Mouse (Mus musculus) gastrocnemius, adult 2 months (tissue): ENCODE results near the gene Dhx8. TPM values are rescaled to one million over a fixed set of nuclear protein-coding genes. Genes with fewer than 3 reads are reported as not detected.

ENCODE experiments used
- DNase-seq: peaks from one replicate; pipeline ENCODE4 v3.0.0; 2022
- H3K27ac ChIP-seq: fragments of 200-600 bp; 2 replicates; pipeline ENCODE4 v1.8.1; 2022; ENCODE audit warnings: mild to moderate bottlenecking
- H3K4me3 ChIP-seq: fragments of 200-600 bp; 2 replicates; pipeline ENCODE4 v1.8.1; 2022; ENCODE audit warnings: mild to moderate bottlenecking, moderate library complexity
- CTCF ChIP-seq: fragments of 200-600 bp; IDR thresholded peaks from 2 replicates; pipeline ENCODE4 v1.8.1; 2022; ENCODE audit warnings: antibody characterized with exemption, mild to moderate bottlenecking, moderate library complexity
- intact Hi-C: fragments of 180-260 bp; cut with DNase I; formaldehyde crosslinking; loops from one replicate; pipeline ENCODE4 v1.15.1; 2025
- long read RNA-seq, 2 experiments: library from polyadenylated mRNA; stranded (forward); transcript quantifications; one replicate each; pipeline ENCODE4 v2.0.0; 2021
- total RNA-seq, 2 experiments: library from RNA; stranded (reverse); gene quantifications; 2 replicates each; pipeline ENCODE4 v1.2.3; 2021

The Dhx8 gene
- 10 to 100 TPM; 13.8 to 15.1 TPM for total RNA-seq
- long read RNA-seq, experiment 1, full-length matches to known transcripts: 18 of 21 reads
- long read RNA-seq, experiment 1, partial matches to known transcripts: 2 of 21 reads
- long read RNA-seq, experiment 1, other reads (novel, unspliced or antisense): 1 of 21 reads
- long read RNA-seq, experiment 2, full-length matches to known transcripts: 5 of 8 reads
- long read RNA-seq, experiment 2, partial matches to known transcripts: 2 of 8 reads
- long read RNA-seq, experiment 2, other reads (novel, unspliced or antisense): 1 of 8 reads

DNA sequence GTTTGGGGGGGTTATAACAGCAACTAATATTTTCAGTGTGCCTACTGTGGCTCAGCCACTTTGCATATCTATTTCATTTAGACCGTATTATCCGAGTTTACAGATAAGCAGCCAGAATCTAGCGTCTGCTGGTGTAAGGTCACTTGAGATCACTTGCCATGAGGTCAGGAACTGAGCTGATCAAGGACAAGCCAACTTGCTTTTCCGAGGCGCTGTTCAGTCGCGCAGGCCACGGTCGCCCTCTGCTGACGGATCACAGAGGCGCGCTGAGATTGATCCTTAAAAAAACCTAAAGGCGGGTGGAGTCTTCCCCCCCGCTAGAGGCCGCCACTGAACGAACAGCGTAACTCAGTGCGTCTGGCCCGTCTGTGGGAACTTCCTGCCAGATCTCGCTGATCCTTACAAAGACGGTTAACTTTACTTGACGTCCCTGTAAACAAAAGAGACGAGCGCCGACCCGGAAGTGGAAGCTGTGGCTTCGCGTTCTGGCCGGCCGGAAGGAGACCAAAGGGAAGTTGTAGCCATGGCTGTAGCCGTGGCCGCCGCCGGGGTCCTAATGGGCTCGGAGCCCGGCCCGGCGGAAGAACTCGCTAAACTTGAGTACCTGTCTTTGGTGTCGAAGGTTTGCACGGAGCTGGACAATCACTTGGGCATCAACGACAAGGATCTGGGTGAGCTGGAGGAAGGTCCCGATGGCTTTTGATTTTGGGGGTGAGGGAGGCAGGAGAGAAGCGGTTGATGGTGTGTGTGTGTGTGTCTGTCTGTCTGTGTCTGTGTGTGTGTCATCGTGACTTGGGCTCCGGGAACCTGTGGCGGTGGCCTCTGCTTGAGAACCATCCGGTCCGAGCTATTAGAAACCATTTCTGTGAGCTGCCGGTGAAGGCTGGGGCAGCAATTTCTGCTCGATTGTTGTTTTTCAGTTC, at the start of gene Dhx8:
TSS of gene Dhx8 (plus strand) at position 402 of the 923 bp plus-strand sequence.
- intact Hi-C loops: loop anchor here (1.0 to 10.0 kb wide), 2 partner anchors 73 to 158 kb away; no protein-coding TSS in a partner anchor
- Histone ChIP-seq H3K4me3 (peak within 1 kb of the TSS; percentile 84), H3K27ac (peak within 1 kb of the TSS; percentile 92)
- DNase-seq: peak; percentile 97
- no peak; the same call in 1 of the 2 replicates for TF ChIP-seq CTCF

GRCm38 (mm10) chr11:101687351-101688301, 45.1 kb upstream of the Dhx8 start:
- Histone ChIP-seq H3K27ac (peak overlapping the region; percentile 77), H3K4me3 (peak overlapping the region; percentile 25)
- DNase-seq: peak; percentile 80
- intact Hi-C loops: no loop called here
- no peak for TF ChIP-seq CTCF

DNA sequence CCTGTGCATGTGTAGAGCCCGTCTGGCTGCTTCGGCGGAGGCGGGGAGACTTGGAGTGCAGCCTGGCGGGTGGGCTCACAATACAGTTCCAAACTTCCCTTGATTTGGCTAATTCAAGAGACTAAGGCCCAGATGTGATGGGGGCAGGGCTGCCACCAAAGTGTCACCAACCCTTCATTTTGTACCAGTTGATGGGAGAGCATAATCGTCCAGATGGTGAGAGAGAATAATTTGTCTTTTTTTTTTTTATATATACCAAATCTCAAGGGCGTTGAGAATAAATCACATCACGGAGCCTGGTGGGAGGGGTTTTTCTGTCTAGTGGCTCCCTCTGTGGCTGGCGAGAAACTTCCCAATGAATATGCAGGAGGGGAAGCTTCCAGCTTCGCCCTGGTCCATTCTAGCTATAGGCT, 43.0 kb upstream of the Dhx8 start:
- Histone ChIP-seq H3K27ac (no peak overlapping the region), H3K4me3 (no peak overlapping the region)
- no peak for TF ChIP-seq CTCF
- intact Hi-C loops: no loop called here
- DNase-seq: no peak

DNA sequence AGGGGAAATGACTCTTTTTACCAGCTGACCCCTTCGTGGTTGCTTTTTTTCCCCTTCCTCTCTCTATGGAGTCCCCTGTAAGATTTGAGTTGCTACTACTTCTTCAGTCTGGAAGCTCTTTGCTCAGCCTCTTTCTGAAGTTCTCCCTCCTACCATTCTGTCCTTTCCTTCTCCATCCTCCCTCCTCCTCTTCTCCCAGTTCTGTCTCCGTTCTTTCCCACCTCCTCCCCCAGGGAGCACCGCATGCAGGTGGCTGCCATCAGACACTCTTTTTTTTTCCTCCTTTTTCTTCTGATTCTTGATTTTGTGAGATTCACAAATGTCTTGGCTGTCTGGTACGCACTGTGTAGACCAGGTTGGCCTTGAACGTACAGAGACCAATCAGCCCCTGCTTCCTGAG, 42.4 kb upstream of the Dhx8 start:
- no peak for TF ChIP-seq CTCF
- no peak overlapping the region for H3K27ac ChIP-seq
- DNase-seq: no peak
- no peak overlapping the region for H3K4me3 ChIP-seq
- intact Hi-C loops: no loop called here

DNA sequence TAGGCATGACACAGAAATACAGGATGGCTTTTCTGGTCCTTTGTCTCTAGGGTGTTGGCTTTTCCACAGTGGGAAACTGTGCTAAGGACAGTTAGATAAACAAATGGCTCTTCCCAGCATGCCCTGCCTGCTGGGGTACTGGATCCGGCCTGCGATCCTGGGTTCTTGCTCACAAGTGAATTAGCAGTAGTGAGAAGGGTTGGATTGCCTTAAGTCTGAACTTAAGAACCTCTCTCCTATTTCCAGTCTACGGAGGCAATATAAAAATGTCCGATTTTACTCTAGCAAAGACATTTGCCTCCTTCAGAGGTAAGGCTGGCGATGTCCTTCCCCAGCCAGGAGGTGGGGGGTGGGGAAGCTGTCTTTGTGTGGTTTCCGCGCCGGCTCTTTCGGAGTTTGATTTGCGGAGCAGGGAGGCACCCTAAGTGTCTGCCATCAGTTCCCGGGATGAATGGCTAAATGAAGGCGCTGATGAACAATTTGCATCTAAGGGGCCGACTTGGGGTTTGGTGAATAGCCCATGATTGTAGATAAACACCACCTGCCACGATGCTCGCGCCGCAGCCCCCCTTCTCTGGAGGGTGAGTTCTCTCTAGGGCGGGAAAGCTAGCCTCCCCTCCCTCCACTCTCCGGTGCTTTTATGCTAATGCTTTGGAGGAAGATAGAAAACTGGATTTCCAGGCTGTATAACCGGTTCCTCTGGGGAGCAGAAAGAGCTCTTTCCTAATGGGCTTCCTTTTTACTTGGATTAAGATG, 36.6 kb upstream of the Dhx8 start:
- Histone ChIP-seq H3K27ac (peak overlapping the region; percentile 62), H3K4me3 (peak overlapping the region; percentile 48)
- DNase-seq: no peak
- intact Hi-C loops: no loop called here
- TF ChIP-seq CTCF: no peak

DNA sequence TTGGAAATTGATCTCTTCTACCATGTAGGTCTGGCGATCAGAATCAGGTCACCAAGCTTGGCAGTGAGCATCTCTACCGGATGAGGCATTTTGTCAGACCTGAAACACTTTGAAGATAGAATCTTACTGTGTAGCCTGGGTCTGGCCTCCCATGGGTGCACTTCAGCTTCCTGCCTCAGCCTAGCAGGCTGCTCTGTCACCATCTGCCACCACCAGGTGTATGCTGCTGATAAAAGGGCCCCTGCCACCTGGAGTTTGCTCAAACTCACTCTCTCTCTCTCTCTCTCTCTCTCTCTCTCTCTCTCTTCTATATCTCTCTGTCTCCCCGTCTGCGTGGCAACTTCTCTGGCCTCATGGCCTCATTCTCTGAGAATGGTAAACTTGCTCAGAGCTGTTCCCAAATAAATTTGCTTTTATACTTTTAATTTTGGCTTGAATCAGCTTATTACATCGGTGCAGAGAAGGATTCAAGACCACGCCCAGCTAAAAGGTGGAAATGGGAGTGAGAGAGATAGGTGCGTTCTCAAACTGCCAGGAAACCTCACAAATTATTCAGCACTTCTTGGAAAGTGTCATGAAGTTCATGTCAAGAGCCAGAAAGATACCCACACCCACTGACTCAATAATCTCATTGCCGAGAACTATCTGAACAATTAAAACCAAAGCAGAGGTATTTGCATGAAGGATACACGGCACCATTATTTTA, 35.4 kb upstream of the Dhx8 start:
- no peak for TF ChIP-seq CTCF
- no peak for DNase-seq
- no peak overlapping the region for H3K4me3 ChIP-seq
- intact Hi-C loops: no loop called here
- peak overlapping the region; percentile 62; the same call in 1 of the 2 replicates for H3K27ac ChIP-seq

GRCm38 (mm10) chr11:101698114-101698513, 34.6 kb upstream of the Dhx8 start:
- H3K4me3 ChIP-seq: no peak overlapping the region
- no peak for DNase-seq
- intact Hi-C loops: no loop called here
- H3K27ac ChIP-seq: no peak overlapping the region
- no peak; the same call in 1 of the 2 replicates for TF ChIP-seq CTCF

- Histone ChIP-seq H3K27ac (peak overlapping the region; percentile 81), H3K4me3 (no peak overlapping the region)
- TF ChIP-seq CTCF: no peak
- intact Hi-C loops: no loop called here
- no peak for DNase-seq
Measured at GRCm38 (mm10) chr11:101699556-101699955, 33.2 kb upstream of the Dhx8 start.

DNA sequence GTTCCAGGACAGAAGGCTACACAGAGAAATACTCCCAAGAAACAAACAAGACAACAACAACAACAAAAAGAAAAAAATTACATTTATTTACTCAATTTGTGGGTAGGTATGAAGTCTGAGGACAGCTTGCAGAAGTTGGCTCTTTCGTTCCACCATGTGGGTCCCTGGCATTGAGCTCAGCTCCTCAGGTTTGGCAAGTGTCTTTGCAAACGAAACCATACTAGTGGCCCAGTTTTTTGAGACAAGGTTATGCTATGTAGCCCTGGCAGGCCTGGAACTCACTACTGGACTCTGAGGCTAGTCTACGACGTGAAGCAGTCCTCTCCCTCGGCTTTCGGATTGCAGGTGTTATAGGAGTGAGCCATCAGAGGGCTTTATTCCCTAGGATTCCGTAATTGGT, 32.7 kb upstream of the Dhx8 start:
- peak overlapping the region; percentile 11; the same call in 1 of the 2 replicates for H3K4me3 ChIP-seq
- TF ChIP-seq CTCF: no peak
- DNase-seq: peak; percentile 21
- H3K27ac ChIP-seq: peak overlapping the region; percentile 81
- intact Hi-C loops: loop anchor here (5.0 kb wide), 1 partner anchor 33 kb away; the partner anchor contains the start of gene Arl4d

DNA sequence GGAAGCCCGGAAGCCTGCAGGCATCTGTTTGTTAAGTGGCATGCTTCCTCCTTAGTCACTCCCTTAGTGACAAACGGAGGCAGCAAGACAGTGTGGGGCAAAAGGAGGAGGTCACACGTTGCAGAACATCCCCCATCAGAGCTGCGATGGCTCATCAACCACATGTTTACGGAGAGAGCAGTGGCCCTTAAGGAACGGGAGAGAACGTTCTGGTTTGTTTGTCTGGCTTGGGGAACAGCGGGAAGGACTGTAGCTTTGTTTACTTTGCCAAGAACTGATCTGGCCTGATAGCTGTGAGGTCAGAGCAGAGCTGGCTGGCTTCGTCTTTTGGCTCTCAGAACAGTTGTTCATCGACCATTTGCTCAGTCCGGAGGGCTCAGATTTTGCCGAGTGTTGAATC, 32.3 kb upstream of the Dhx8 start:
- TF ChIP-seq CTCF: no peak
- peak; percentile 69 for DNase-seq
- intact Hi-C loops: loop anchor here (5.0 kb wide), 1 partner anchor 33 kb away; the partner anchor contains the start of gene Arl4d
- Histone ChIP-seq H3K4me3 (peak overlapping the region; percentile 11; the same call in 1 of the 2 replicates), H3K27ac (peak overlapping the region; percentile 81)

GRCm38 (mm10) chr11:101704081-101704480, 28.6 kb upstream of the Dhx8 start:
- intact Hi-C loops: loop anchor here (5.0 kb wide), 1 partner anchor 37 kb away; the partner anchor contains the start of gene Arl4d
- no peak overlapping the region for H3K27ac ChIP-seq
- no peak overlapping the region for H3K4me3 ChIP-seq
- TF ChIP-seq CTCF: no peak
- no peak for DNase-seq
